Mouse (Mus musculus) MN1 (cell line): Measurements from ENCODE around the gene Tab2.
"Not testable (repeated sequence)": the region's sequence is repeated elsewhere in the genome, so short reads cannot be mapped to it uniquely, and the experiment has no call there.

Experiments used
- DNase-seq: peaks from one replicate; pipeline ENCODE4 v3.0.0-alpha.2; 2016; ENCODE audit warnings: low spot score

The Tab2 gene

GRCm38 (mm10) chr10:7888256-7888868 lies 67.7 kb downstream of the Tab2 start:
- DNase-seq, result no peak

GRCm38 (mm10) chr10:7883524-7883923 lies 72.5 kb downstream of the Tab2 start:
- DNase-seq, result peak; percentile 80

- DNase-seq, result no peak
These were observed 74.1 kb downstream of the Tab2 start for GRCm38 (mm10) chr10:7881971-7882370.

- DNase-seq, result not testable (repeated sequence)
These were observed 75.7 kb downstream of the Tab2 start for GRCm38 (mm10) chr10:7880283-7880682.

- no peak for DNase-seq
These were observed 81.8 kb downstream of the Tab2 start for GRCm38 (mm10) chr10:7874194-7874593.

GRCm38 (mm10) chr10:7871381-7872020 lies 84.5 kb downstream of the Tab2 start:
- DNase-seq, result no peak

GRCm38 (mm10) chr10:7870571-7871315 lies 85.3 kb downstream of the Tab2 start:
- peak; percentile 35 for DNase-seq

GRCm38 (mm10) chr10:7869746-7870145 lies 86.3 kb downstream of the Tab2 start:
- no peak for DNase-seq

- no peak for DNase-seq
These were observed 88.4 kb downstream of the Tab2 start for GRCm38 (mm10) chr10:7867666-7868030.

GRCm38 (mm10) chr10:7866762-7867665 lies 89.0 kb downstream of the Tab2 start:
- DNase-seq, result no peak

GRCm38 (mm10) chr10:7864806-7865205 lies 91.2 kb downstream of the Tab2 start:
- no peak for DNase-seq

GRCm38 (mm10) chr10:7864184-7864583 lies 91.8 kb downstream of the Tab2 start:
- no peak for DNase-seq

GRCm38 (mm10) chr10:7863411-7863810 lies 92.6 kb downstream of the Tab2 start:
- DNase-seq, result no peak

GRCm38 (mm10) chr10:7861937-7862657 lies 93.9 kb downstream of the Tab2 start:
- DNase-seq, result no peak

- no peak for DNase-seq
These were observed 94.6 kb downstream of the Tab2 start for GRCm38 (mm10) chr10:7861259-7861936.

- DNase-seq, result no peak
These were observed 95.5 kb downstream of the Tab2 start for GRCm38 (mm10) chr10:7860494-7860893.
